Mouse (Mus musculus): ENCODE data around the gene Polg.

Gene Polg

DNA sequence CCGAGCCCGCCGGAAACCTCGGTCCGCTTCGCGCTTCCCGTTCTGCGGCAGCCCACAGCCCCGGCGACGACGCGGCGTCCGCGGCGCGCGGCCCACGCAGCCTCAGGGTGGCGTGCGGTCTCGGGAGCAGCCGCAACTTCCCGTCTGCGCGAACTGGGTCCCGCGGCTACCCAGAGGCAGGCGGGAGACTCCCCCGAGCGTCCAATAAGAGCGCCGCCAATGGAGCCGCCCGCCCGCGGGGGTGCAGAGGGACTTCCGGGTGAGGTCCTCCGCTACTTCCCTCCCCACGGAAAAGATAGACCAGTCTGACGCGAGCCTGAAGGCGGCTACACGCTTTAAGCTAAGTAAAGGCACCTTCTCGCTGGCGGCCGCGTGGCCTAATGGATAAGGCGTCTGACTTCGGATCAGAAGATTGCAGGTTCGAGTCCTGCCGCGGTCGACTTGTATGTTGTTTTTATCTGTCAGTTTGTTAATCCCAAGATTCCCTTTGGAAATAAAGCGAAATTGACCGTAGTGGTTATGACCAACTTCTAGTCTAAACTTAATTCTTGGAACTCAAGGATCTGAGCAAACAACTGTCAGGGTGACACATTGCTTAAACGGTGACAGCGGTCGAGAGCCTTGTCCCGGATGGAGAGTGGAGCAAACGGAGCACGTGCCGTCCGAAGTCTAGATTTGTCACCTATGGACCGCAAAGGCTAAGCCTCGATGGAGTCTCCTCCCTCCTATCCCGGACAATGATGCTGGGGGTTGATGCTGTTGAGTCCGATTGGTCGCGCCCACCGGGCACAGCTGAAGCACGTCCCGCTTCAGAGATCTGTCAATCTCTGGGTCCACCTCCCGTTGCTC, at the start of gene Polg:
Gene Polg (minus strand): TSS at position 310 of the 849 bp plus-strand sequence.
- peak; percentile 99 for DNase-seq

DNA sequence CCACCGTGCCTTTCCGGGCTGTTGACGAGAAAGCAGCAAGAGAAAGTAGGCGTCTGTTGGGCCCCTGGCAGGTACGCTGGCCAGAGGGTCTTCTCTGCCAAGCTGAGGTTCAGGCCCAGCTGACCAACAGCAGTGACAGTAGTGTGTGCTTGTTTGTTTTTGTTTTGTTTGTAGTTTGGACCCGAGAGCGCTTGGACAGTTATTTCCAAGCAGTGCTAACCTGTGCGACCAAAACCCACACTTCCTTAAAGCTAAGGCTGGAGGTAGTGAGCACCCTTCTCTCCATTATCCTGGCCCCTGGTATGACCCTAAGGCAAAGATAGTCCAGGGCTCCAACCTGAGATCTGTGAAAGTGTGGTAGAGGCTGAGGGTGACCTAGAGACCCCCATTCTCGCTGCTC, 49.7 kb upstream of the Polg start:
- DNase-seq: no peak

DNA sequence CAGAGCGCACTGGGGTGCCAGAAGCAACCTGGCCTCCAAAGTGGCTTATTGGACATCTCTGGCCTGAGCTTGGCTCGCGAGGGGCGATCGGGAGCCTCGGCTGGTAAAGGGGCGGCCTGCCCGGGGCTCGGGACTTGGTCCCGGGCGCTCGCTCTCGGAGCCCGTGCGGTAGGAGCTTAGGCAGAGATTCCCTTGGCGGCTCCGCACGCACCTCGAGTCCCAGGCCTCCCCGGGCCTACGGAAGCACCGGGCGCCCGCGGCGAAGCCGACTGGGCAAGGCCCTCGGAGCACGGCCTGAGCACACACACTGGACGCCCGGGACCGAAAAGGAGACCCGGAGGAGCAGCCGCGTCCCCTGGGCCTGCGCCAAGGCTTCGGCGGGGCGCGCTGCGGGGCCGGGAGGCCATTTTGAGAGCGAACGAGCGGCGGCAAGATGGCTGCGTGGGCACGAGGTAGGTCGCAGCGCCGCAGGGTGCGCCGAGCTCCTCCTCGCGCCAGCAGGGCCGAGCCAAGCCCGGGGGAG, 49.1 kb upstream of the Polg start:
- no peak for DNase-seq

DNA sequence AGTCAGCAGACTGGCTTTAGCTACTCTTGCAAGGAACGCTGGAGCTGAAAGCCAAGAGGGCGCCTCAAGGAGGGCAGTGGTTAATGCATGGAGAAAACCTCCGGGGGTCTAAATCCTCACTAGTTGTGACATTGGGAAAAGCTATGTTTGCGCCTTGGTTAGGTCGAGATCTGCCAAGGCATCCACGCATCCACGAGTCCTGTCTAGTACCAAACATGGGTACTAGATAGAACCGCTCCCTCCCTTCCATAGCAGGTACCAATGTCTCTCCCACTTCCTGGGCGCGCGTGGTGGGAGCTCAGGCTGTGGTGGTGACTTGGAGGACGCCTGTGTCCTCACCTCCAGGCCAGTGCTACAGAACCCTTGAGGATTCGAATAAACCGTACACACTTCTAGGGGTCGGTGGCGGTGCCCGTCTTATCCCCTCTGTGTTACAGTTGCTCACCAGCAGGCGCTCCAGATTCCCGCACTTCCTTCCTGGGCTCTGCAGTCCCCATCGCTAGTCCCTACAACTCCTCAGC, 48.3 kb upstream of the Polg start:
- no peak for DNase-seq

DNA sequence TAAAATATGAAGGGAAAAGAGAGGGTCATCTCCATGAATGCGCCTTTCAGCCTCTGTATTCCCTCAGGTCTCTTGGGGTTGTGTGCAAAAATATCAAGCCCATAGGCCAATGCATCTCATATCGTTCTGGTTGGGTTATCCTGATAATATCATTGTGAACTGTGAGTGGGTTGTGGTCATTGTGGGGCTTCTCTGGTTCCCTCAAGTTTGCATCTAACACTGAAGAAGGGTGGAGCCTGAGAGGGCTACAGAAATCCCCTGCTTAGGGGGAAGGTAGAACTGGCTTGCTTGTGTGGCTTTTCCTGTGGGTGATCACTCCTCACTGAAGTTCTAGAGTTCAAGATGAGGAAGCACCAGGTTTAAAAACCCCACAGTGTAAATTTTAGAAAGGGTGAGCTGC, 47.3 kb upstream of the Polg start:
- DNase-seq: no peak

DNA sequence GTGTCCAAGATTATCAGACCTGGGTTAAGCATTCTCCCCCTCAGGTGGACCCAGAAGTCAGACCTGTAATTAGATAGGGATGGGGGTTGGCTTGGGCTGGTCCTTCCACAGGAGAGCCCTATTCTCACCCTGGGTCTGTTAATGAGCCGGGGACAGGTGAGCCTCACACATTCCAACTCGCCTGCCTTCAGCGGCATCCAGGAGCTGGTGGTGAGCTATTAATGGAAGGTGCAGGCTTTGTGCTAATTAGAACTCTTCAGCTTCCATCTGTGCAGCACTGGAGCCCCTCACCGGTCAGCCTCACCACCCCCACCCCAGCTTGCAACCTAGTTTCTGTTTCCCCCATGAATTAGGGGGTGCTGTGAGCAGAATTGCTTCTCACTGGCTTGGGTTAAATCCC, 46.3 kb upstream of the Polg start:
- DNase-seq: no peak

DNA sequence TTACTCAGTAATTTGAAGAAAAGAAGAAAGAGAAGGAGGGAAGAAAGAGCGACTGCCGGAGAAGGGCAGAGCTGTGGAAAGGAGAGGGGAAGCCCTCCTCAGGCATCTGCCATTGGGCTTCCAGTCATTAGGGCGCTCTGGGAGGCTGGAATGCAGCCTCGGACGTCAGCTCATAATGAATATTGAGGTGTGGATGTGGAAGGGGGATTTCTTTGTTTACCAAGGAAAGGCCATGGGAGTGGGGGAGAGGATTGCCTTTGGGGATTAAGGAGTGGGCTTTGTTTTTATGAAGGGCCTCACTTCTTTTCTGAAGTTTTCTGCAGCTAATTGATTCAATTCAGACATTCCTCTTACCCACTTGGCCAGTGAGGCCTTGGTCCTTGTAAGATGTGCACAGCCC, 45.5 kb upstream of the Polg start:
- DNase-seq: no peak

DNA sequence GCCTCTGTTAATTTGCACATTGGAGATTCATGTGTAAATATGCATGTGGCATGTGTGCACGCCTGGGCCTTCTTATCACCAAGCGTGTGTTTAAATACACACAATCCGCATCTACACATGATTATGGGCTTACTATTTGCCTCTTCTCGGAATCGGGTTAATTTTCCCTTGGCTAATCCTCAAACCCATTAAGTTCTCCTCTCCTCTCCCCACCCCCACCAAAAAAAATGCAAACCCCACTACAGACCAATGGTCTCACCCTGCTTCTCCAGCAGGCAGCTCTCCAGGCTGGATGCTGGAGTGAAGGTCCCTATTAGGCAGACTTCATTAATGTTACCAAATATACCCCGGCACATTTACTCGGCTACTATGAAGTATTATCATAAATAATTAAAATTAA, 45.0 kb upstream of the Polg start:
- DNase-seq: no peak

DNA sequence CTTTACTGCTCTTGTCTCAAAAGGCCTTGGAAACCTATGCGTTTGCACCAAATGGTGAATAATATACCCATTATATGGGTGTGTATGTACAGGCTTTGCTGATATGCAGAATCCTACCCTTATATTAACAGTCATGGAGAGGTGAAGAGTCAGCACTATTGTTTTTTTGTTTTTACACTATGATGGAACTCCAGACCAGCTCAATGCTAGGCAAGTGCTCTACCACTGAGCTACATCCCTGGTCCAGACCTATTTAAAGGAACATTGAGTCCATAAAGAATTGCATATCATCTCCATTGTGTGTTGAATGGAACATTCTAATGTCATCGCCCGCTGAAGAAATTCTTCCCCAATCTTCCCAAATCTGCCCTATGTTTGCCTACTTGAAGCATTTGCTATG, 44.5 kb upstream of the Polg start:
- no peak for DNase-seq

DNA sequence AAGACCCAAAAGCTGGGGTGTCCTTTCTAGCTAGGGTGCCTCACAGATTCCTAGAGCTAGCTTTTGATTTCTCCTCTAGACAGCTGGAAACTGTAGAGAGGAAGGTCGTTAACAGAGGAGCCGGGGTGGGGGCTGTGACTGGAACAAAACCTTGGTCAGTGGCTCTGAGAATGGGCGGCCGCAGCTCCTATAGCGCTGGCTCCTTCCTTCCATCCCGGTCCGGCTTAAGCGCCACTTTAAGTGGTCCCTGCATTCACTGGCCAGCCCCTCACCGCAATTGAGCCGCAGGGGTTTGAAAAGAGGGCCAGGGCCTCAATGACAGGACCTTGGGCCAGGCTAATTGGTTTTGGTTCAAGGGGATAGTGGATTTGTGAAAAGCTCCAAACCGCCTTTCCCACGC, 43.5 kb upstream of the Polg start:
- no peak for DNase-seq

DNA sequence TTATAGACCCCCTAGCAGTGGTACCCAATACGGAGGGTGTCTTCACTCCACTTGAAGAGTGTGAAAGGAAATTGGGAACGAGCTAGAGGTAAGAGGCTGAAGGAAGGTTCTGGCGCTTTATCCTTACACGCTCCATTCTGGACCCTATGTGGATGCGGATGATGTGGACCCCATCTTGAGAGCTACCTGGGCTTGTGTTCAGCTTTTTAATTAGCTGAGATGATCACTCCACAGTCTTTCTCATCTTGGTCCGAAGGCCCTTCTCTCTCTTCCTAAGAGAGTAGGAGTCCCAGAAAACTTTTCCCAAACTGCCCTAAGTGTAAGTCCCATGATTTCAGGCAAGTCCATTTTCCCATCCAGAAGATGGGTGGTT, 43.1 kb upstream of the Polg start:
- DNase-seq: no peak

DNA sequence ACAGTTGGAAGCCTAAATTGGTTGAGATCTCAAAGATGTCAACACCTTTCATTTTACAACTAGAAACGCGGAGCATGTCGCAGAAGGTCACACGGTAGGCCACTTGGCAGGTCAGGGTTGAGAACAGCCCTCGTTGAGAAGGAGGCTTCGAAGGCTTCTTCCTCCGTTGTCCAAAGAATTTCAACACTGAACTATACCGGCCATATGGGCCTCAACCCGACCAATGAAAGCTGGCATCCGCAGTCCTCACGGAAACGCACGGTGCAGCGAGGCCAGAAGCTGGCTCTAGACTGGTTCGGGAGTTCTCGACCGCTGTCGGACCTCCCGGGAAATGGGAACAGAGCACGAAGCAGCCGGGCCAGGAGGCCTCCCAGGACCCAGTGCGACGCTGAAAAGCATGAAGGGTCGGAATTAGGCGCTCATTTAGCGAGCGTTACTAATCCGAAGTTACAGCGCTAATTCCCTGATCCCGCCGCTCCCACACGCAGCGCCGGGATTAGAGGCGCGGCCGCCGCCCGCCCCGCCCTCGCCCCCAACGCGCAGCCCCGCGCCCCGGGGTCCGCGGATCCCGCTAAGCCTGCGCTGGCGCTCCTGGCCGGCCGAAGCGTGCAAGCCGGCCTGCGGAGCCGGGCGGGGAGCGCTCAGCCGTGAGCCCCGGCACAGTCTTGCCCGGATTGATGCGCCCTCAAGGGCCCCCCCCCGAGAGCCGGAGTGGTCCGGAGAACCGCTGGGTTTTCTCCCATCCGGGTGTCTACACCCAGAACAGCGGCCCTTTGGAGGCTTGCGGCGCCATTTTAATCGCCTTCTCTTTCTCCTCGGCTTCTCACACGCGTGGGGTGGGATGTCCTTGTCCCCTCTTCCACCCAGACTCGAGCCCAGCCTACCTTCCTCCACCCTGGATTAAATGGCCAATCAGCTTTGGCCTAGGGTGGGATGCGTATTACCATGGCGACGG, 42.4 kb upstream of the Polg start:
- no peak for DNase-seq

DNA sequence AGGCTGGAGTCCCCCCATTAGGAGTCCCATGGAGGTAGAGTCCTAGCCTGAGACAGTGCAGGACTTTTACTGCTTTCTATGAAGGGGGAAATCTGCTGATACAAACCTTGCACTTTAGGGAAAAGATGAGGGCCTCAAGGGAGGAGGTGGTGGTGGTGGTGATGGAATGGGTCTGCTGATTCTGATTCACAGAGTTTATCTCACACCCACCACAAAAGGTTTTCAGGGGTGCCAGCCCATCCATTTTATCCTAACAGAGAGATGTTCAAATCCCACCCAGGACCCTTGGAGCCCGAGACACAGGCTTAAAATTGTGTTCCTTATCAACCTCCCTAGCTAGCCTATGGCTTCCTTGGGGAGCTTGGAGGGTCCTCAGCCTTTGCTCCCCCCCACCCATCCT, 41.6 kb upstream of the Polg start:
- no peak for DNase-seq

DNA sequence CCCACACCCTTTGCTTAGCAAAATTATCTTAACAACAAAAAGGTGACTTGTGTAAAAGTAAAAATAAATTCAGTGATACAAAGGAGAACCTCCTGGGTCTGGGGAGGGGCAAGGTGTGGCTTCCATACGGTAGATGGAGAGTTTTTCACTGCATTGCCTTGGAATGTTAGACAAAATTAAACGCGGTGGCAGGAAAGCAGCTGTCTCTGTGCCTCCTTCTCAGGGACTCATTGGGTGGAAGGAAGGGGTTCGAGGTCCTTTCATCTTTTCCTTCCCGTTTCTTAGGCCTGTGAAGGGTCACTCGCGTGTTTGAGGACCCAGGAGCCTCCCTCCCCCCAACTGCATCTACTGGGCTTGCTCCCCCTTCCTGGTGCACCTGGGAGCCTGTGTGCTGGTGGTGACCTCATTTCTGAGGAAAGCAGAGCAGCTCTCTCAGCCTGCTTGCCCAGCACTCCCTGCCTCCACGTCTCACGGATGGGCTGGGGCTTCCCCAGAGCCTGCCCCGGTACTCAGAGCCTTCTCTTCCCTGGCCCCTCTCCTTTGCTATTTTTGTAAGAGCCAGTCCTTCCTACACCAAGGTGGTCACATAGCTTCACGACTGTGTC, 41.0 kb upstream of the Polg start:
- no peak for DNase-seq

DNA sequence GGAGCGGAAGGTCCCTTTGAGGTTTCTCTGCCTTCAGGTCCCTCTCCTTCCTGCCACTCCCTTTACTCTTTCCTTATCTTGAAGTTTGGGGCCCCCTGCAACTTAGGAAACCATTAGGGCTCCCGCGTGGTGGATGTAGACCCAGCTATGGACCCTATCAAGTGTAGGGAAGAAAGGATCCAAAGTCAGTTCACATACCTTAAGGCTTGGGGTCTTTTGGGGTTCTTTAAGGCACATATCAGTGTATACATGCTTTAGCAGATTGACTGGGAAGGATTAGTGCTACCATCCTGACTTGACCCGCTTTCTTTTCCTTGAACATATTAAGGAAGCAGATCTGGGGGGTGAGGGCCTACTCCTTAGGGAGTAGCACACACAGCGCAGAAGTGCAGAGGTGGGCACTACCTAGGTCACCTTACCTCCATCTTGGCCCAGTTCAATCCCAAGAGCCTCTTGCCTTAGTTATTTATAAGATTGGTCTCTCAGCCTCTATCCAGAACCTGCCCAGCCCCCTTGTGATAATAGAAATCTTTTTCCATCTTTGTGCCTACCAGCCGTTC, 40.4 kb upstream of the Polg start:
- DNase-seq: no peak

DNA sequence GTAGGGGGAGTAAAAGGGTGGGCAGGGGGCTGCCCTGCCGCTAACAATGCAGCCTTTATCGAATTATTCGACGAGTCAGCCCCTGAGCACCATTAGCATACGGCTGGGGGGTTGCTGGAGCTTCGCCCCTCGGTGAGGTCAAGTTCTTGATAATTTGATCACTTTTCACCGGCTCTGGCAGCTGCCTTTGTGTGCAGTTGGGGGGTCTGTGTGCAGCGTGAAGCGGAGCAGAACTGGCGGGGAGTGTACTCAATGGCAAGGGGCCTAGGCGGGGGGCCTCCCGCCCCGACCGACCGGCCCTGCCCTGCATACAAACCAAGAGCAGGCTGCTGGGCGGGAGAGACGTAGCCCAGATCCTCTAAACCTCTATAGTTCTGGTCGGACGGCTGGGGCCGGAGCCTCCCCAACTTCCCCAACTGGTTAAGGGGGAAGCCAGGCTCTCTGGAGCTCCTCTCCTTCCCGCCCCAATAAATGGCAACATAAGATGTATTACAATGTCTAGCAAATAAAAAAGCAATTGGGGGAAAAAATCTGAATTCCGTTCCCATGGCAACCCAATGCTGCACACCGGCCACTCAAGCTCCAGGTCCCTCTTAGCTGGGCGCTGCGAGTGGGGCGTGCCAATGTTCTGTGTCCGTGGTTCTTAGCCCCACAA, 39.8 kb upstream of the Polg start:
- DNase-seq: no peak

DNA sequence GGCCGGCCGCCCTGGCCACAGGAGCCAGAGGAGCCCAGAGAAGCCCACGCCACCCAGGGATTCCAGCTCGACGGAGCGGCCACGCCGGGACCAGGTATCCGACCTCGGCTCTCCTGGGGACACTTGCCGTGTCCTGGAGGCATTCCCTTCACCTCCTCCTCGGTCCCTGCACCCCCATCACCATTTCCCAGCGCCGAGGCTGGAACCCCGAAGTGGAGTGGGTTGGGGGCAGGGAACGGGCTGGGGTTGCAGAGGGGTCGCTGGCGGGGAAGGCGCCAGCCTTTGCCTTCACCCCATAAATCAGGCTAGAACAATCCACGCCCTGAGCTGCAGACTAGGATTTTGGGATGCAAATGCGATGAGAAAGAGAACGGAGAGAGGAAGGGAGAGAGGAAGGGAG, 39.2 kb upstream of the Polg start:
- no peak for DNase-seq

DNA sequence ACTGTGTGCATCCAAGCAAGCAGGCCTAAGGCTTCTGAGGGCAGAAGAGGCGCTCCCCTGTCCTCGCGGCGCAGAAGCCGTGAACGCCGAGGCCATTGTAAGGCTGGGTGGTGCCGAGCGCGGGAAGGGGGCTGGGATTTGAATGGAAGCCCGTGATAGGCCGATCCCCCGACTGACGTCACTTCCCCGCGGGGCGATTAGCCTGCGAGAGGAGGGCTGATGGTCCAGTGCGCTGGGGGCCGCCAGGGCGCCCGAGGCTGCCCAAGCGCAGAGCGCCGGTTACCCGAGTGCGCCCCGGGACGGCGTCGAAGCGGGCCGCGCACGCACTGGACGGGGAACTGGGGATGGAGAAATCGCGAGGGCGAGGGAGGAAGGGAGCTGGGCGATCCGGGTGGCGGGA, 38.6 kb upstream of the Polg start:
- peak; percentile 13 for DNase-seq

DNA sequence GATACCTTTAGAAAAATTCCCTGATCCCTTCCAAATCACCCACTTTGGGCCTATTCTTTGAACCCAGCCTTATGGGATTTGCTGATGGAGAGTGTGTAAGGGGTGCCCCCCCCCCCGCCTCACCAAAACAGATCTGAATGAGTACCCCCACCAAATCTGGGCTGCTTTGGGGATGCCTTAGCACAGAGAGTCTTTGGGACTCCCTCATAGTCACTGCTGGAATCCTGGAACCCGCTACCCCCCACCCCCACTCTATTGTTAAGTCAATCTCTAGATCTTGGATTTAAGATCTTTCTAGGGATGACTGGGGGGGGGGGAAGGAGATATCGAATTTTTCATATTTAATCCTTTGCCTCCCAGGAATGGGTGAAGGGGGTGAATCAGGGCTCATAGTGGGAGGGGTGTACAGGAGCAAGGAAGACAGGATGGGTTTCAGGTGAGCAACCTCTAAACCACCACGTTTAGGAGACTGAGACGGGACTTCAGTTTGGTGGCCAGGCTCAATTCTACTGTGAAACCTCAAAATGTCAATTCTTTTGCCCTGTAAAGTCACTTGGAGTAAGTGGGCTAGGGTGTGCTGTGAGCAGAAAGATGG, 37.6 kb upstream of the Polg start:
- DNase-seq: no peak

DNA sequence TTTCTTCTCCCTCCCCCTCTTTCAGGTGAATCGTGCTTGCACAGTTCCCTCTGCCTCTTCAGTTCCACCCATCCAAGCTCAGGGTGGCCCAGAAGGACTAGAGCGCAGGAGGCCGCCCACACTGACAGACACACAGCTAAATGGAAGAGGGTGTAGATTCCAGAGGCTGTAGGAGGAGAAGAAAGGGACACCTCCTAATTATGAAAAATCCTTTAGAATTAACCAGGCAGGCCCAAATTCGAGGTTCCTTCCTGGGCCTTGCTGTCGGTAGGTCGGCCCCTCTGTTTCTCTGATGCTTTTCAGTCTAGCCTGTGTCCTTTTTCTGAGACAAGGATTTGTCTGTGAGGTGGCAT, 36.9 kb upstream of the Polg start:
- DNase-seq: no peak

DNA sequence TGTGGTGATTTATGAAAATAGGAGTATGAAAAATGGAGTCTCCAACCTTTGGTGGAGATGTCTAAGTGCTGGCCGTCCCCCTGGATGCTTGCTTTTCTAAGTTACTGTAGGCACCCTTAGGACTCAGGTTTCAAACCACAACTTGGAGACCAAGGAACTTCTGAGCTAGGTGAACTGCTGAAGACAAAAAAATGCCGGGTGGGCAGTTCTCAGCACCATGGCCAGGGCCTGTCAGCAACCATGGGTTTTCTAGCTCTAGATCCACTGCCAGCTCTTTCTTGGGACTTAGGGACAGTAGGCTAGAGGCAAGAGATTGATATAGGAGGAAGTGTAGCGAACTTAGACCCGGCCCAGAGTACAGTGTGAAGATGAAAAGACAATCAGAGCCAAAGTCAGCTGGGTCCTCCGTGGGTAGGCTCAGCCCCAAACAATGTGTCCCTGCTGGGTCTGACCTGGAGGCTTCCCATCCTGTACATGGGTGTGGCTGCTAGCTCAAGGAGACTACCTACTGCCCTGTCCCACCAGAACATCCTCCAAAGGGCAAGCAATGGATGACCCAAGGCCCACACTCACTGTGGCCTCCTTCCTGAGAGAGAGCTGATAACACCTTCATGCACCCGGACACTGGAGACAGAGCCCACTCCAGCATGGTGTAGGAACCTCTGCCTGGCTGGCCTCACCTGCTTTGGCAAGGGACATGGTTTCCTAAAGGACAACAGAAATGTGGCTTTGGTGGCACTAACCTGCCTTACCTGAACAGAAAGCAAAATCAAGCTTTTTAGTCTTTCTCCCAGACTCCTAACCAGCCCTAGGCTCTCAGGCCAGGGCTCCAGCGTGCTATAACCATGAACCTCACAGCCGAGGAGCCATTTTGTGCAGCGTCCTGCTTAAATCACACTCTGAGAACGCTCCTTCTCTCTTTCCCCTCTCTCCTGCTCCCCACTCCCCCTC, 36.3 kb upstream of the Polg start:
- DNase-seq: no peak
